Mouse (Mus musculus) urinary bladder, postnatal 4 days (tissue): ENCODE measurements around the gene Cd86.

Source experiments
- DNase-seq, 2 experiments: peaks; one replicate each; pipeline ENCODE4 v3.0.0; 2021 to 2022; ENCODE audit warnings: low spot score in 2 of 2

Gene Cd86

GRCm38 (mm10) chr16:36598265-36598664, 67.6 kb downstream of the Cd86 start:
- DNase-seq: no peak

- no peak for DNase-seq
These were observed 69.0 kb downstream of the Cd86 start for GRCm38 (mm10) chr16:36596671-36597410.

- no peak for DNase-seq
These were observed 76.0 kb downstream of the Cd86 start for GRCm38 (mm10) chr16:36589898-36590297.

- no peak for DNase-seq
These were observed 77.9 kb downstream of the Cd86 start for GRCm38 (mm10) chr16:36587971-36588370.

- DNase-seq: no peak
These were observed 83.8 kb downstream of the Cd86 start for GRCm38 (mm10) chr16:36582073-36582472.

DNA sequence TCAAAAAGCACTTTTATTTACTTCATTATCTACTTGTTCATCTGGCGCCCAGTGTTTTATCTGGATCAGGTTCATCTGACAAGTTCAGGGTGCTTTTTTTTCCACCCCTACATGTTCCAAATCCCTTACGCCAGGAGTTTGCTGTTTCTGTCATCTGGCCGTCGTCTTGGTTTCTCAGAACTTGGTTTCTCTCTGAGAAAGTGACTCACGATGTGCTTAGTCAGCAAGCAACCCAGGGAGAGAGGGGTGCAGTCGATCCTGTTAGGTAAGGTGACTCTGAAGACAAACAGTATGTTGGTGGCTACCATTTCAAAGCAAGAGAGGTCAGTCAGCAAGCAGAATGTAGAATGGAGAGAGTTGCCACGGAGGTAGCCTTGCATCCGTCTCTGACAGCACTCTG, 93.9 kb downstream of the Cd86 start:
- no peak for DNase-seq

DNA sequence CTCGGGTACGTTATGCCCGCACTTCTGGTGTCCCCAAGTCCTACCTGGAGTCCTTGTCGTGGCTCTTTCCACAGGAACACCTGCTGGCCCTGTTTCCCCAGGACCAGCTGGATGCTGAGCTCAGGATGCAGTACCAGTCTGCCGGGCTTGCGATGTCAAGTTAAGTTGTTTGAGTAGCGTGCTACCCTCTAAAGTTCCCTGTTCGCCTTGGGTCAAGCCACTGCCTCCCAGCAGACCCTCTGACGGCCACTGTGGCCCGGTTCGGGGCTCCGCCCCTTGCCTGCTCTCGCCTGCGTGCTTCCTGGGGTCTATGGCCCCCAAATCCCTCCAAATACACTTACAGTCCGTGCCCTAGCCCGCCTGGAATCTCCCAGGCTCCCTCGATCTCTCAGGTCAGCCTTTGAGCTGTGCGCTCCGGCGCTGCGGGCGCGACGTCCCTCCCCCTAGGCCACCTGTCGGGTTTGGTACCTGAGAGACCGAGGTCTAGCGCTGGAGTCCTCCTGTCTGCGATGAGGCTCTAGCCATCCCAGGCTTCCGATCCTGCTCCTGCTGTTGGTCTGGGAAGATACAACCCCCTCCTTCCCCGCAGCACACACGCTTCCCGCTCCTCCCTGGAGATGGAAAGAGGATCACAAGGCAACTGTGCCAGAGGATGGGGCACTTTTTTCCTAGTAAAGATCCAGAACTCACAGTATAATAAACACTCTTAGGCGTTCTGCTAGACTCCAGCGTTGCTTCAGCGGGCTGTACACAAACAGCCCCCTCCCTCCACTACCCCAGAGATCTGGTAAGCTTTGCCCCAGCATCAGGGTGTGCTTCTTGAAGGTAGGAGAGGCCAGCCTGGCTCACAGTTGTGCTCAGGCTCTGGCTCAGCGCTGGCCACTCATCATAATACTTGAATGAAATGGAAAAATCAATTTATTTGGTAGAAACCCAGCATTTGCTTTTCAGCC, 104.2 kb downstream of the Cd86 start, which contains the start of gene Casr:
Gene Casr (minus strand): TSS at position 756 of the 953 bp plus-strand sequence.
- no peak for DNase-seq

GRCm38 (mm10) chr16:36559573-36559972, 106.3 kb downstream of the Cd86 start:
- DNase-seq: no peak

DNA sequence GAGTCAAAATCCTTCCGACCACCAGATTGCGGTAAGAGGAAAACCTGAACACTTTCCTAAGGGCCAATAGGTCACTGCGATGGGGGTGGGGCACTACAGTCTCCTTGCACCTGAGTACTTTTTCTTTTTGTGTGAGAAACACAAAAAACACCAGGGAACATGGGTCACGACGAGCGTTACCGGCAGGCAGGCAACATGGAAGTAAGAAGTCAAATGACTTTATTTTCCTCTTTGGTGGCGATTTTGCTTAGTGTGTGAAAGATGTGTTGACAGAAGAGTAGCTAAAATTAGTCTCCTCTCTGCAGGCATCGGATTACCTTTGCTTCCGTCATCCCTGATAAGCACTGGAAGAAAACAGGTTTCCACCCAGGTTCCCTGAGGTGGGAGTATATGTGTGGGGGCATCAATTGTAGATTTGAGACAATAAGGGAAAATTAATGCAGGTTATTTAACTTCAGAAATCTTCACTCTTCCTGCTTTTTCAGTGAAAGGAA, 110.2 kb downstream of the Cd86 start:
- no peak for DNase-seq
